Mouse (Mus musculus) myocyte (in vitro differentiated cells): ENCODE results near the gene Fam210b.

Experiments used
- MAX ChIP-seq: IDR thresholded peaks from one replicate; pipeline ENCODE4 v1.6.1; 2011; ENCODE audit warnings: low read depth, mild to moderate bottlenecking, control low read depth
- POLR2A ChIP-seq: IDR thresholded peaks from one replicate; pipeline ENCODE4 v1.6.1; 2011; ENCODE audit warnings: low read depth, mild to moderate bottlenecking, control low read depth, moderate library complexity; ENCODE audit not compliant: insufficient read length
- POLR2AphosphoS2 ChIP-seq: IDR thresholded peaks from one replicate; pipeline ENCODE4 v1.6.1; 2011; ENCODE audit warnings: low read depth, control low read depth; ENCODE audit not compliant: insufficient read length
- TCF12 ChIP-seq: IDR thresholded peaks from one replicate; pipeline ENCODE4 v1.6.1; 2011; ENCODE audit warnings: mild to moderate bottlenecking, control low read depth; ENCODE audit not compliant: poor library complexity, insufficient read depth, severe bottlenecking

DNA sequence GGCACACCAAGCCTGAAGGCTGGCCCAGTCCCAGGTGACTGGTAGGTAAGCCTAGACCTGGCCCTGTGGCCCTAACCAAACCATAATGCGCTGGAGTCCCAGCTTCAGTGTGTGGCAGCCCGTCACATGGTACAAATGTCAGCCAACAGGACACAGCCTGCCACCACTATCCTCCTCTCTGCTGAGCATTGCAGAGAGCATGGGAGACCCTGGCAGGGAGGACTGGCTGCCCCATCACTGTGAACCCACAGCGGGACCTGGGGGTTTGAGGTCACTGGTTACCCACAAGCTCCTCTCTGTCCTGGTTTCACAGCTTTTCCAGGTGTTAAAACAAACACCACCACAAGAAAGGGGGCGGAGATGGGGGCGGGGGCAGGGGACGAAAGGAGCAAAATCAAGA is 45.0 kb downstream of the Fam210b start:
- TF ChIP-seq POLR2A (no peak), TCF12 (no peak), MAX (no peak), POLR2AphosphoS2 (no peak)
